Comparison of ENCODE assay signal across 24 mouse cellular contexts in genomic region chr7:12958948-12959347, GRCm38 (mm10). TPM values are rescaled to one million over a fixed set of nuclear protein-coding genes. Genes with fewer than 3 reads are reported as not detected.
DNase-seq lines count a peak whose midpoint lies in the region; ATAC-seq and TF ChIP-seq lines count a peak whose summit lies in the region.
"Had no signal": no experiment of that assay in that cellular context is flagged by ENCODE, and none has a peak within 500 bp of the region (broad histone marks: within the 10 kb centered on the region; RNA-seq: fewer than 3 reads in every experiment).

No protein-coding gene starts in this region.

- WGBS in intestine, embryonic 15.5 days, result 61% methylated on average over 4 of the region's 4 CpGs
- 63% methylated on average over 4 of the region's 4 CpGs for WGBS in intestine, embryonic 16.5 days
- 41% methylated on average over 4 of the region's 4 CpGs for WGBS in intestine, postnatal 0 days

- H3K4me1 ChIP-seq in ES-Bruce4 (ENCODE audit: control insufficient read depth, insufficient read depth, low read length), result no peaks in the 10 kb centered on the region
- H3K4me1 ChIP-seq in intestine, embryonic 15.5 days (replicated peaks), result no peaks in the 10 kb centered on the region
- H3K4me1 ChIP-seq in intestine, embryonic 16.5 days (ENCODE audit: control insufficient read depth, insufficient read depth, low read length), result no peaks in the 10 kb centered on the region
- no peaks in the 10 kb centered on the region; the same call in 1 of the 2 replicates for H3K4me1 ChIP-seq in intestine, postnatal 0 days (replicated peaks; ENCODE audit: control insufficient read depth, insufficient read depth, low read length)

- no peak overlapping the region for H3K4me3 ChIP-seq in ES-Bruce4 (ENCODE audit: low read depth, low read length)
- no peak overlapping the region for H3K4me3 ChIP-seq in intestine, embryonic 15.5 days (replicated peaks)
- no peak overlapping the region for H3K4me3 ChIP-seq in intestine, embryonic 16.5 days (ENCODE audit: low read length)
- no peak overlapping the region for H3K4me3 ChIP-seq in intestine, postnatal 0 days (ENCODE audit: low read depth, low read length)

- H3K36me3 ChIP-seq in ES-Bruce4 (ENCODE audit: control insufficient read depth, insufficient read depth, low read length, poor library complexity, severe bottlenecking), result no peaks in the 10 kb centered on the region
- no peaks in the 10 kb centered on the region for H3K36me3 ChIP-seq in intestine, embryonic 15.5 days
- H3K36me3 ChIP-seq in intestine, embryonic 16.5 days (ENCODE audit: control insufficient read depth, insufficient read depth, low read length), result no peaks in the 10 kb centered on the region
- H3K36me3 ChIP-seq in intestine, postnatal 0 days (ENCODE audit: control insufficient read depth, insufficient read depth), result no peaks in the 10 kb centered on the region
- H3K36me3 ChIP-seq: G1E had no signal

- H3K9ac ChIP-seq in ES-Bruce4 (ENCODE audit: low read depth, poor library complexity, severe bottlenecking), result no peak overlapping the region
- no peak overlapping the region for H3K9ac ChIP-seq in intestine, embryonic 15.5 days
- no peak overlapping the region for H3K9ac ChIP-seq in intestine, embryonic 16.5 days (ENCODE audit: low read depth, low read length)
- H3K9ac ChIP-seq in intestine, postnatal 0 days (ENCODE audit: low read depth, low read length), result no peak overlapping the region

- no peak for DNase-seq in cerebellum, postnatal 10 days
- no peak for DNase-seq in left cerebral cortex, adult 8-10 months (ENCODE audit: low spot score in 2 of 2)
- DNase-seq: adrenal gland, adult 2 months; adrenal gland, adult 8-10 months; adrenal gland, postnatal 10 days; adrenal gland, postnatal 14 days; adrenal gland, postnatal 25 days; adrenal gland, postnatal 36 days; B cell, adult 2 months; cerebellum, adult 11 months; cerebellum, adult 11-12 months; cerebellum, adult 18-20 months; cerebellum, adult 2 months had no signal

- H3K27ac ChIP-seq in ES-Bruce4 (ENCODE audit: insufficient read depth, low read length), result 0 out of 2 replicates have a peak overlapping the region, but pooled peaks have one; percentile 0
- H3K27ac ChIP-seq in intestine, embryonic 15.5 days, result 0 out of 2 replicates have a peak overlapping the region, but pooled peaks have one; percentile 36
- H3K27ac ChIP-seq in intestine, embryonic 16.5 days (ENCODE audit: low read length), result peak overlapping the region; percentile 66; the same call in 1 of the 2 replicates
- peak overlapping the region; percentile 92 for H3K27ac ChIP-seq in intestine, postnatal 0 days (ENCODE audit: low read depth, low read length)

- no peak for TF ChIP-seq CTCF in ES-Bruce4 (IDR thresholded peaks at IDR 0.05; ENCODE audit: low read depth, low read length)
- no peak for TF ChIP-seq CTCF in intestine, postnatal 0 days (IDR thresholded peaks at IDR 0.05; ENCODE audit: low read depth)

- ATAC-seq in intestine, embryonic 15.5 days, result peak; percentile 71
- peak; percentile 82 for ATAC-seq in intestine, embryonic 16.5 days
- ATAC-seq in intestine, postnatal 0 days, result peak; percentile 88
- no peak for ATAC-seq in CD4-positive, CD25-positive, alpha-beta regulatory T cell, adult 4 months
- ATAC-seq in megakaryocyte, adult 5-6 weeks (ENCODE audit: poor library complexity, severe bottlenecking), result no peak
- ATAC-seq: activated CD4-positive, CD25-positive, alpha-beta regulatory T cell, adult 4 months; Patski had no signal

- H3K27me3 ChIP-seq in ES-Bruce4 (ENCODE audit: control insufficient read depth, insufficient read depth, low read length, poor library complexity, severe bottlenecking), result no peaks in the 10 kb centered on the region
- H3K27me3 ChIP-seq in intestine, embryonic 15.5 days (replicated peaks), result no peaks in the 10 kb centered on the region
- no peaks in the 10 kb centered on the region for H3K27me3 ChIP-seq in intestine, embryonic 16.5 days (replicated peaks; ENCODE audit: control insufficient read depth, insufficient read depth, low read length)
- H3K27me3 ChIP-seq in intestine, postnatal 0 days (replicated peaks; ENCODE audit: control insufficient read depth, insufficient read depth, low read length), result no peaks in the 10 kb centered on the region
- H3K27me3 ChIP-seq: CH12.LX, Patski had no signal

- no peak for TF ChIP-seq POLR2A in ES-Bruce4 (IDR thresholded peaks at IDR 0.05; ENCODE audit: insufficient read depth, low read length)

- H3K4me2 ChIP-seq in intestine, embryonic 15.5 days (replicated peaks), result no peak overlapping the region
- no peak overlapping the region for H3K4me2 ChIP-seq in intestine, embryonic 16.5 days (ENCODE audit: low read depth, low read length)
- peak overlapping the region; percentile 37; the same call in 1 of the 2 replicates for H3K4me2 ChIP-seq in intestine, postnatal 0 days (replicated peaks; ENCODE audit: low read depth)

- TF ChIP-seq EP300 in ES-Bruce4 (IDR thresholded peaks at IDR 0.05; ENCODE audit: insufficient read depth, low read depth, low read length), result no peak

- H3K9me3 ChIP-seq in ES-Bruce4 (replicated peaks; ENCODE audit: control insufficient read depth, insufficient read depth, low read length, poor library complexity, severe bottlenecking), result no peaks in the 10 kb centered on the region
- no peaks in the 10 kb centered on the region for H3K9me3 ChIP-seq in intestine, embryonic 15.5 days
- H3K9me3 ChIP-seq in intestine, embryonic 16.5 days (ENCODE audit: control insufficient read depth, low read length), result no peaks in the 10 kb centered on the region
- H3K9me3 ChIP-seq in intestine, postnatal 0 days (ENCODE audit: control insufficient read depth), result no peaks in the 10 kb centered on the region
- H3K9me3 ChIP-seq: G1E had no signal

RNA-seq across cellular contexts. Expression of gene Zfp324, which starts 6.7 kb away (rescaled TPM):
- 1.5 and 2.3 TPM in 2 replicates for polyA plus RNA-seq in ES-Bruce4 (2011; ENCODE audit: insufficient read depth, insufficient read length, low read depth, missing spikeins)
- 8.3 and 8.6 TPM in 2 replicates for polyA plus RNA-seq in intestine, embryonic 15.5 days (2015; fragmentation: Nextera tagmentation; extraction: Ambion mirVana)
- 7.8 TPM in 2 replicates for polyA plus RNA-seq in intestine, embryonic 16.5 days (2015; fragmentation: Nextera tagmentation; extraction: Ambion mirVana)
- 4.0 and 4.1 TPM in 2 replicates for polyA plus RNA-seq in intestine, postnatal 0 days (2015; fragmentation: Nextera tagmentation; extraction: Ambion mirVana)
- polyA plus RNA-seq in CD4-positive, CD25-positive, alpha-beta regulatory T cell, adult 4 months (2017; shearing (Covaris generic)), result 1 to 10 TPM; 2.2 to 2.7 TPM
- total RNA-seq in left cerebral cortex, adult 8-10 months (2022), result 10 to 100 TPM in 1 of 4 experiments, 1 to 10 TPM in 3; 9.2 to 10.1 (median 9.7) TPM
- 2.3 and 2.4 TPM in 2 replicates for total RNA-seq in megakaryocyte, adult 5-6 weeks (2015)
- total RNA-seq in megakaryocyte, adult 5-6 weeks (2017), result 4.7 and 5.1 TPM in 2 replicates

RNA-seq across cellular contexts. Expression of gene Zfp446, which starts 18.7 kb away (rescaled TPM):
- 4.5 and 5.1 TPM in 2 replicates for polyA plus RNA-seq in ES-Bruce4 (2011; ENCODE audit: insufficient read depth, insufficient read length, low read depth, missing spikeins)
- polyA plus RNA-seq in intestine, embryonic 15.5 days (2015; fragmentation: Nextera tagmentation; extraction: Ambion mirVana), result 6.7 and 6.8 TPM in 2 replicates
- polyA plus RNA-seq in intestine, embryonic 16.5 days (2015; fragmentation: Nextera tagmentation; extraction: Ambion mirVana), result 5.9 and 6.1 TPM in 2 replicates
- polyA plus RNA-seq in intestine, postnatal 0 days (2015; fragmentation: Nextera tagmentation; extraction: Ambion mirVana), result 2.5 and 2.6 TPM in 2 replicates
- polyA plus RNA-seq in CD4-positive, CD25-positive, alpha-beta regulatory T cell, adult 4 months (2017; shearing (Covaris generic)), result 1 to 10 TPM; 3.8 to 5.7 TPM
- 10 to 100 TPM in 1 of 4 experiments, 1 to 10 TPM in 3; 6.7 to 10.2 (median 8.6) TPM for total RNA-seq in left cerebral cortex, adult 8-10 months (2022)
- 1.7 and 1.8 TPM in 2 replicates for total RNA-seq in megakaryocyte, adult 5-6 weeks (2015)
- total RNA-seq in megakaryocyte, adult 5-6 weeks (2017), result 0.92 and 2.2 TPM in 2 replicates

RNA-seq across cellular contexts. Expression of gene Rnf225, which starts 31.7 kb away (rescaled TPM):
- 0.37 and 0.84 TPM in 2 replicates for polyA plus RNA-seq in ES-Bruce4 (2011; ENCODE audit: insufficient read depth, insufficient read length, low read depth, missing spikeins)
- polyA plus RNA-seq in intestine, embryonic 15.5 days (2015; fragmentation: Nextera tagmentation; extraction: Ambion mirVana), result 0.33 and 0.47 TPM in 2 replicates
- 0.18 and 0.27 TPM in 2 replicates for polyA plus RNA-seq in intestine, embryonic 16.5 days (2015; fragmentation: Nextera tagmentation; extraction: Ambion mirVana)
- 0.05 and 0.09 TPM in 2 replicates for polyA plus RNA-seq in intestine, postnatal 0 days (2015; fragmentation: Nextera tagmentation; extraction: Ambion mirVana)
- not detected for polyA plus RNA-seq in CD4-positive, CD25-positive, alpha-beta regulatory T cell, adult 4 months (2017; shearing (Covaris generic))
- total RNA-seq in left cerebral cortex, adult 8-10 months (2022), result 1 to 10 TPM in 3 of 4 experiments, under 1 TPM in 1; 0.98 to 1.5 (median 1.2) TPM
- total RNA-seq in megakaryocyte, adult 5-6 weeks (2015), result 0.07 and 0.14 TPM in 2 replicates
- total RNA-seq in megakaryocyte, adult 5-6 weeks (2017), result 0.04 and 0.15 TPM in 2 replicates
- polyA plus RNA-seq: activated CD4-positive, CD25-positive, alpha-beta regulatory T cell, adult 4 months had no signal

RNA-seq across cellular contexts. Expression of gene Rps5, which starts 36.9 kb away (rescaled TPM):
- 1,704 and 1,789 TPM in 2 replicates for polyA plus RNA-seq in ES-Bruce4 (2011; ENCODE audit: insufficient read depth, insufficient read length, low read depth, missing spikeins)
- polyA plus RNA-seq in intestine, embryonic 15.5 days (2015; fragmentation: Nextera tagmentation; extraction: Ambion mirVana), result 1,008 and 1,147 TPM in 2 replicates
- 904 and 1,023 TPM in 2 replicates for polyA plus RNA-seq in intestine, embryonic 16.5 days (2015; fragmentation: Nextera tagmentation; extraction: Ambion mirVana)
- polyA plus RNA-seq in intestine, postnatal 0 days (2015; fragmentation: Nextera tagmentation; extraction: Ambion mirVana), result 555 and 561 TPM in 2 replicates
- 1,000 to 10,000 TPM; 2,766 to 2,852 TPM for polyA plus RNA-seq in CD4-positive, CD25-positive, alpha-beta regulatory T cell, adult 4 months (2017; shearing (Covaris generic))
- 100 to 1,000 TPM; 432 to 451 (median 444) TPM for total RNA-seq in left cerebral cortex, adult 8-10 months (2022)
- total RNA-seq in megakaryocyte, adult 5-6 weeks (2015), result 1,879 and 1,910 TPM in 2 replicates
- 1,118 and 1,375 TPM in 2 replicates for total RNA-seq in megakaryocyte, adult 5-6 weeks (2017)

RNA-seq across cellular contexts. Expression of gene Slc27a5, which starts 39.0 kb away (rescaled TPM):
- polyA plus RNA-seq in ES-Bruce4 (2011; ENCODE audit: insufficient read depth, insufficient read length, low read depth, missing spikeins), result 0.75 TPM in 1 of 2 replicates, not detected in the other
- 0.41 and 0.53 TPM in 2 replicates for polyA plus RNA-seq in intestine, embryonic 15.5 days (2015; fragmentation: Nextera tagmentation; extraction: Ambion mirVana)
- 0.84 and 0.89 TPM in 2 replicates for polyA plus RNA-seq in intestine, embryonic 16.5 days (2015; fragmentation: Nextera tagmentation; extraction: Ambion mirVana)
- 0.18 and 0.22 TPM in 2 replicates for polyA plus RNA-seq in intestine, postnatal 0 days (2015; fragmentation: Nextera tagmentation; extraction: Ambion mirVana)
- under 1 TPM in 1 of 2 experiments, not detected in 1; 0.54 TPM for polyA plus RNA-seq in CD4-positive, CD25-positive, alpha-beta regulatory T cell, adult 4 months (2017; shearing (Covaris generic))
- total RNA-seq in left cerebral cortex, adult 8-10 months (2022), result under 1 TPM in 1 of 4 experiments, not detected in 3; 0.37 TPM
- total RNA-seq in megakaryocyte, adult 5-6 weeks (2015), result not detected in 2 replicates
- not detected in 2 replicates for total RNA-seq in megakaryocyte, adult 5-6 weeks (2017)
- total RNA-seq: adrenal gland, postnatal 25 days; MEL had no signal
- polyA plus RNA-seq: G1E had no signal

Comparison
In these comparisons a context has a peak if more than half of its experiments do, and no peak if none do; other contexts are left out.
1. H3K27ac ChIP-seq: peak in every context shown above with its lines; median percentile 92 in intestine, postnatal 0 days; 66 in intestine, embryonic 16.5 days; 36 in intestine, embryonic 15.5 days; 0 in ES-Bruce4.
2. ATAC-seq: peak in intestine, embryonic 15.5 days (single experiment), intestine, embryonic 16.5 days (single experiment) and intestine, postnatal 0 days (single experiment); none in CD4-positive, CD25-positive, alpha-beta regulatory T cell, adult 4 months (single experiment) and megakaryocyte, adult 5-6 weeks (single experiment).